Mouse (Mus musculus): ENCODE data around the gene Cdiptos. TPM values are rescaled to one million over a fixed set of nuclear protein-coding genes. Genes with fewer than 3 reads are reported as not detected.

Gene Cdiptos
- polyA plus RNA-seq, 1 experiment from 2014 or later, result 1.2 TPM

DNA sequence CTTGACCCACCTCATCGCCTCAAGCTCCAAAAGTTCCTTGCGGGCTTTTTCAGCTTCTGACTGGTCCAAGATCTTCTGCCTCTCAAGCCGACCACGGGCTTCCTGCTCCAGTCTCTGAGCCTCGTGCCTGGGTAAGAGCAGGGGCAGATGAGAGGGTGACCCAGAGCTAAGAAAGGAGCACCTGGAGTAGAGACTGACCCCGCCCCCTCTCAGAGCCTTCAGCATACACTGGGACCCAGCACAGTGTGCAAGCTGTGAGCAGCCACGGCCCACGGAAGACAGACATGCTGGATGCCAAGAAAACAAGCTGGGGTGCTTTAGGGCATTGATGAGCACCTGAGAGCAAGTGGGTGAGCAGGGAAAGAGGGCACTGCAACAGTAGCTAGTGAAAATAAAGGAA lies 12.9 kb upstream of the Cdiptos start:
- H3K9ac ChIP-seq (ENCODE audit: low read depth, low read length), result no peak overlapping the region
- peaks cover 3% of the 10 kb centered on the region; the same call in 1 of the 2 replicates for H3K4me1 ChIP-seq (ENCODE audit: control insufficient read depth, insufficient read depth, low read length)
- H3K27ac ChIP-seq (ENCODE audit: low read depth, low read length), result no peak overlapping the region
- no peaks in the 10 kb centered on the region for H3K27me3 ChIP-seq (ENCODE audit: control insufficient read depth, insufficient read depth, low read length)
- WGBS (ENCODE audit: insufficient replicate concordance), result 63% methylated on average over 8 of the region's 8 CpGs
- H3K4me3 ChIP-seq (ENCODE audit: low read depth, low read length), result no peak overlapping the region
- H3K36me3 ChIP-seq (ENCODE audit: control insufficient read depth, insufficient read depth, low read length), result no peaks in the 10 kb centered on the region
- ATAC-seq (replicated peaks; ENCODE audit: insufficient number of reproducible peaks, low FRiP score, low TSS enrichment), result no peak
- H3K4me2 ChIP-seq, result no peak overlapping the region
- H3K9me3 ChIP-seq (replicated peaks; ENCODE audit: control insufficient read depth, low read length), result no peaks in the 10 kb centered on the region

DNA sequence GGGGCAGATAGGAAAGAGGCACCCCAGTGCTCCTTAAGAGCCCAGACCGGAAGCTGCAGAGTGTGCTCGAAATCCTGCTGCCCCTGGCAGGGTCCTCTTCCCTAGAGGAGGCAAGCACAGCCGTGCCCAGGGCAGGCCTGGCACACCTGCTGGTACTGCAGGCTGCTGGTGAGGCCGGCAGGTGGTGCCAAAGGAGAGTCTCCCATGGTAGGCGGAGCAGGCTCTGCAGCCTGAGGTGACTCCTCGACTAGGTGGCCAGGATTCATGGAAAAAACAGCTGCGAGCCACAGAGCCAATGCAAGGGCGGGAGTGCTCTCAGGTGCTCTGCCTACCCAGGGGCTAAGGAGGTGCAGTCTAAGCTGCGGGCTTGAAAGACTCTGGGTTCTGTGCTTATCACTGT lies 10.4 kb upstream of the Cdiptos start:
- no peak overlapping the region for H3K4me3 ChIP-seq (ENCODE audit: low read depth, low read length)
- no peak overlapping the region for H3K9ac ChIP-seq (ENCODE audit: low read depth, low read length)
- 47% methylated on average over 9 of the region's 9 CpGs for WGBS (ENCODE audit: insufficient replicate concordance)
- peaks cover 3% of the 10 kb centered on the region; the same call in 1 of the 2 replicates for H3K4me1 ChIP-seq (ENCODE audit: control insufficient read depth, insufficient read depth, low read length)
- no peak for ATAC-seq (replicated peaks; ENCODE audit: insufficient number of reproducible peaks, low FRiP score, low TSS enrichment)
- H3K27ac ChIP-seq (ENCODE audit: low read depth, low read length), result no peak overlapping the region
- no peaks in the 10 kb centered on the region for H3K9me3 ChIP-seq (replicated peaks; ENCODE audit: control insufficient read depth, low read length)
- no peak overlapping the region for H3K4me2 ChIP-seq
- no peaks in the 10 kb centered on the region for H3K27me3 ChIP-seq (ENCODE audit: control insufficient read depth, insufficient read depth, low read length)
- H3K36me3 ChIP-seq (ENCODE audit: control insufficient read depth, insufficient read depth, low read length), result no peaks in the 10 kb centered on the region

DNA sequence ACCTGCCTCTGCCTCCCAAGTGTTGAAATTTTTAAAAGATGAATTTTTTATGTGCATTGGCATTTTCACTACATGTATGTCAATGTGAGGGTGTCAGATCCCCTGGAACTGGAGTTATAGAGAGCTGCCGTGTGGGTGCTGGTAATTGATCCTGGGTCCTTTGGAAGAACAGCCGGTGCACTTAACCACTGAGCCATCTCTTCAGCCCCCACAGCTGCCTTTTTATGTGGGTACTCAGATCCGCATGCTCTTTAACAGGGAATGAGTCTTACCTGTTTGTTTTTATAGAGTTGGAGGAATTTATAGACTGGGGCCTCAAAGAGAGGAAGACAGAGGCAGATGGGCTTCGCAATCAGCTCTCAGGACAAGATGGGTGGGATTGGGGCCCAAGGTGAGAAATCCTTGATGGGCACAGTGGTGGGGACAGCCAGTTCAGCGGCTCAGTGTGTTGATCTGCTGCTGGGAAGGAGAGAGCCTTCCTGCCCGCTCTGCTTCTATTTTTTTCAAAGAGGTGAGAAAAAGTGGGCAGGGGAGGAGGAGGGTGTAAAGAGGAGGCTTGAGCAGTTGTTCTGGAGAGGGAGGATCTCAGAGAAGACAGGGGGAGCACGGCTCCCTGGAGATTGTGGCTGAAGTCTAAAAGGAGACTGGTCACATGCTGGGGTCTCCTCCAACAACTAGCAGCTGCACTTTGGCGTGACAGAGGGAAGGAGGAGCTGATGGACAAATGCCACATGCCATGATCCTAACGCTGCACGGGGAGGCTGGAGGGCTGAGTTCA lies 9.0 kb upstream of the Cdiptos start:
- Histone ChIP-seq H3K9ac (ENCODE audit: low read depth, low read length) (0 out of 2 replicates have a peak overlapping the region, but pooled peaks have one; percentile 5), H3K4me3 (ENCODE audit: low read depth, low read length) (no peak overlapping the region), H3K9me3 (replicated peaks; ENCODE audit: control insufficient read depth, low read length) (no peaks in the 10 kb centered on the region), H3K4me1 (ENCODE audit: control insufficient read depth, insufficient read depth, low read length) (peaks cover 3% of the 10 kb centered on the region; the same call in 1 of the 2 replicates), H3K27ac (ENCODE audit: low read depth, low read length) (no peak overlapping the region), H3K4me2 (no peak overlapping the region), H3K36me3 (ENCODE audit: control insufficient read depth, insufficient read depth, low read length) (0 out of 2 replicates have a peak, but pooled peaks cover 2% of the 10 kb centered on the region), H3K27me3 (ENCODE audit: control insufficient read depth, insufficient read depth, low read length) (no peaks in the 10 kb centered on the region)
- 29% methylated on average over 10 of the region's 10 CpGs for WGBS (ENCODE audit: insufficient replicate concordance)
- no peak for ATAC-seq (replicated peaks; ENCODE audit: insufficient number of reproducible peaks, low FRiP score, low TSS enrichment)

DNA sequence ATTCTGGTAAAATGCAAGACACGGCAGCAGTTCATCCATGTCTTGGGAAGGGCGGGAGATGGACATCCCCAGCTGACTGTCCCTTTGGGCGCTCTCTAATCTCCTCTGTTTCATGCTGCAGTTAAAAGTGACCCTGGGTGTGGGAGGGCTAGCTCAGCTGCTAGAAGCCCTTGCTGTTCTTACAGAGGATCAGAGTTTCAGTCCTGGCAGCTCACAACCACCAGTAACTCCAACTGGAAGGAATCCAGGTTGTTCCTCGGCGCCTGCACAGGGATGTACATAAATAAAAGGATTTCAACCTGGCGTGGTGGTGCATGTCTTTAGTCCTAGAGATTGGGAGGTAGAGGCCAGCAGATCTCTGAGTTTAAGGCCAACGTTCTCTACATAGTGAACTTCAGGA lies 7.2 kb upstream of the Cdiptos start:
- Histone ChIP-seq H3K4me3 (ENCODE audit: low read depth, low read length) (no peak overlapping the region), H3K9me3 (replicated peaks; ENCODE audit: control insufficient read depth, low read length) (no peaks in the 10 kb centered on the region), H3K27me3 (ENCODE audit: control insufficient read depth, insufficient read depth, low read length) (no peaks in the 10 kb centered on the region), H3K36me3 (ENCODE audit: control insufficient read depth, insufficient read depth, low read length) (peaks cover 16% of the 10 kb centered on the region; the same call in 1 of the 2 replicates), H3K4me1 (ENCODE audit: control insufficient read depth, insufficient read depth, low read length) (peaks cover 3% of the 10 kb centered on the region; the same call in 1 of the 2 replicates), H3K9ac (ENCODE audit: low read depth, low read length) (no peak overlapping the region), H3K4me2 (no peak overlapping the region), H3K27ac (ENCODE audit: low read depth, low read length) (no peak overlapping the region)
- WGBS (ENCODE audit: insufficient replicate concordance), result 83% methylated on average over 7 of the region's 7 CpGs
- no peak for ATAC-seq (replicated peaks; ENCODE audit: insufficient number of reproducible peaks, low FRiP score, low TSS enrichment)

- no peak for ATAC-seq (replicated peaks; ENCODE audit: insufficient number of reproducible peaks, low FRiP score, low TSS enrichment)
- H3K36me3 ChIP-seq (ENCODE audit: control insufficient read depth, insufficient read depth, low read length), result peaks cover 17% of the 10 kb centered on the region; the same call in 1 of the 2 replicates
- peaks cover 6% of the 10 kb centered on the region; the same call in 1 of the 2 replicates for H3K4me1 ChIP-seq (ENCODE audit: control insufficient read depth, insufficient read depth, low read length)
- no peak overlapping the region for H3K4me3 ChIP-seq (ENCODE audit: low read depth, low read length)
- H3K27ac ChIP-seq (ENCODE audit: low read depth, low read length), result no peak overlapping the region
- WGBS (ENCODE audit: insufficient replicate concordance), result 65% methylated on average over 4 of the region's 4 CpGs
- H3K27me3 ChIP-seq (ENCODE audit: control insufficient read depth, insufficient read depth, low read length), result no peaks in the 10 kb centered on the region
- H3K4me2 ChIP-seq, result no peak overlapping the region
- H3K9ac ChIP-seq (ENCODE audit: low read depth, low read length), result no peak overlapping the region
- H3K9me3 ChIP-seq (replicated peaks; ENCODE audit: control insufficient read depth, low read length), result no peaks in the 10 kb centered on the region
These were observed 6.2 kb upstream of the Cdiptos start for GRCm38 (mm10) chr7:126982054-126982453.

DNA sequence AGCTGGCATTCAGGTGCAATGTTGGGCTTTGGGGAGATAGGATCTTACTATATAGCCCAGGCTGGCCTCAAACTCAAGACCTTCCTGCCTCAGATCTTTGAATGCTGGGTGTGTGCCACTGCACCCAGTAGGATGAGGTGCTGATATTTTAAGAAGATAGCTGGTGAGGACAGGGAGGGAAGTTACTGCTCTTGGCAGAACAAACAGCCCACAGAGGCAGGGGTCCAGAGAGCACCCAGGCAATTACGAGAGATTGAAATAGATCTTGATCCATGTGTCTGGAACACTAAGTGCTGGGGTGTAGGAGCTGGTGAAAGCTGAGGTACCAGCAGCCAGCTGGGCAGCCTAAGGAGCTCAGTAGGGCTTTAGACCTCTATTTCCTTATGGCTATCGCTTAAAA lies 5.7 kb upstream of the Cdiptos start:
- 79% methylated on average over 2 of the region's 2 CpGs for WGBS (ENCODE audit: insufficient replicate concordance)
- ATAC-seq (replicated peaks; ENCODE audit: insufficient number of reproducible peaks, low FRiP score, low TSS enrichment), result no peak
- Histone ChIP-seq H3K27me3 (ENCODE audit: control insufficient read depth, insufficient read depth, low read length) (no peaks in the 10 kb centered on the region), H3K4me1 (ENCODE audit: control insufficient read depth, insufficient read depth, low read length) (peaks cover 7% of the 10 kb centered on the region; the same call in 1 of the 2 replicates), H3K36me3 (ENCODE audit: control insufficient read depth, insufficient read depth, low read length) (peaks cover 17% of the 10 kb centered on the region; the same call in 1 of the 2 replicates), H3K9ac (ENCODE audit: low read depth, low read length) (no peak overlapping the region), H3K9me3 (replicated peaks; ENCODE audit: control insufficient read depth, low read length) (no peaks in the 10 kb centered on the region), H3K4me3 (ENCODE audit: low read depth, low read length) (no peak overlapping the region), H3K27ac (ENCODE audit: low read depth, low read length) (no peak overlapping the region), H3K4me2 (no peak overlapping the region)

DNA sequence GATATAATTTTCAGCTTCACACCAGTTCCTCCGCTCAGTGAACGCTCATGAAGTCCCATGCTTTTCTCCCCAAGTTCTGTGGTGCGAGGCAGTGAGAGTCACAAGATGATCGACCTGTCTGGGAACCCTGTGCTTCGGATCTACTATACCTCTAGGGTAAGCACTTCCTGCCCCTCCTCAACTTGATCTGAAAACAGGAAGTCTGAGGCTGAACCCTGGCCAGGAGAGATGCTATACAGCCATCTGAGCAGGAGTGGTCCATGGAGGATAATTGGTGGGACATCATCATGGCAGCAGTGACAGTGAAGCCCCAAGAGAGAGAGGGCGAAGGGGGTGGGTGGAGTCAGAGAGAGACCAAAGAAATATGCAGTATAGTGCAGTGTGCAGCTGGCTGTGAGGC lies 2.9 kb upstream of the Cdiptos start:
- Histone ChIP-seq H3K27ac (ENCODE audit: low read depth, low read length) (no peak overlapping the region), H3K4me3 (ENCODE audit: low read depth, low read length) (no peak overlapping the region), H3K9ac (ENCODE audit: low read depth, low read length) (no peak overlapping the region), H3K4me2 (no peak overlapping the region), H3K27me3 (ENCODE audit: control insufficient read depth, insufficient read depth, low read length) (no peaks in the 10 kb centered on the region), H3K9me3 (replicated peaks; ENCODE audit: control insufficient read depth, low read length) (no peaks in the 10 kb centered on the region), H3K36me3 (ENCODE audit: control insufficient read depth, insufficient read depth, low read length) (peaks cover 17% of the 10 kb centered on the region; the same call in 1 of the 2 replicates), H3K4me1 (ENCODE audit: control insufficient read depth, insufficient read depth, low read length) (peaks cover 5% of the 10 kb centered on the region)
- ATAC-seq (replicated peaks; ENCODE audit: insufficient number of reproducible peaks, low FRiP score, low TSS enrichment), result no peak
- 84% methylated on average over 6 of the region's 6 CpGs for WGBS (ENCODE audit: insufficient replicate concordance)

DNA sequence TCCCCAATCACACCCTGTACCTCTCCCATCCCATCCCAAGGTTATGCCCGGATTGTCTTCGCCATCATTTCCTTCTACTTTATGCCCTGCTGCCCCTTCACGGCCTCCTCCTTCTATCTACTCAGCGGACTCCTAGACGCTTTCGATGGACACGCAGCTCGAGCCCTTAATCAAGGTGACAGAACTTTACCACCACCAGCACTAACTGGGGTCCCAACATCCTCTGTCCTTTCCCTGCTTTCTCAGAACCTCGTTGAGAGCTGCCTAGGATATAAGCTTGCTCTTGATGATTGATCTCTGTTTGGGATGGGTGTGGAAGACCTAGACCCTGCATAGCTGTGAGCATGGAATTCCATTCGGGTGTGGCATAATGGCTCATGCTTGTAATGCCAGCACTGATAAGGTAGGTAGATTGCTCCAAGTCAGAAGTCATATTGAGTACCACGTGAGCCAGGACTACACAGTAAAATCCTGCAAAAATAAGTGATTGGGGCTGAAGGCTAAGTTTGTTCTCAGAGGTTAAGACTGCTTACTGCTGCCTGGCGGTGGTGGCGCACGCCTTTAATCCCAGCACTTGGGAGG lies 1.1 kb upstream of the Cdiptos start:
- Histone ChIP-seq H3K27ac (ENCODE audit: low read depth, low read length) (no peak overlapping the region), H3K4me3 (ENCODE audit: low read depth, low read length) (peak overlapping the region; percentile 91), H3K36me3 (ENCODE audit: control insufficient read depth, insufficient read depth, low read length) (peaks cover 17% of the 10 kb centered on the region; the same call in 1 of the 2 replicates), H3K4me1 (ENCODE audit: control insufficient read depth, insufficient read depth, low read length) (peaks cover 5% of the 10 kb centered on the region), H3K4me2 (peak overlapping the region; percentile 92), H3K27me3 (ENCODE audit: control insufficient read depth, insufficient read depth, low read length) (no peaks in the 10 kb centered on the region), H3K9ac (ENCODE audit: low read depth, low read length) (peak overlapping the region; percentile 98), H3K9me3 (replicated peaks; ENCODE audit: control insufficient read depth, low read length) (no peaks in the 10 kb centered on the region)
- no peak for ATAC-seq (replicated peaks; ENCODE audit: insufficient number of reproducible peaks, low FRiP score, low TSS enrichment)
- WGBS (ENCODE audit: insufficient replicate concordance), result 25% methylated on average over 14 of the region's 14 CpGs

DNA sequence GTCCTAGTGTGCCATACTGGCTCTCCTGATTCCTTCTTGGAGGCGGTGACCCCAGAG lies 177 bp downstream of the Cdiptos start, which contains the start of gene Cdipt:
TSS of gene Cdipt (plus strand) at position 22 of the 57 bp plus-strand sequence.
- Histone ChIP-seq H3K9me3 (replicated peaks; ENCODE audit: control insufficient read depth, low read length) (no peaks in the 10 kb centered on the region), H3K27ac (ENCODE audit: low read depth, low read length) (peak within 1 kb of the TSS; percentile 94), H3K9ac (ENCODE audit: low read depth, low read length) (peak within 1 kb of the TSS; percentile 98), H3K4me1 (ENCODE audit: control insufficient read depth, insufficient read depth, low read length) (peaks cover 5% of the 10 kb centered on the region), H3K27me3 (ENCODE audit: control insufficient read depth, insufficient read depth, low read length) (no peaks in the 10 kb centered on the region), H3K36me3 (ENCODE audit: control insufficient read depth, insufficient read depth, low read length) (peaks cover 17% of the 10 kb centered on the region; the same call in 1 of the 2 replicates), H3K4me2 (peak within 1 kb of the TSS; percentile 92), H3K4me3 (ENCODE audit: low read depth, low read length) (peak within 1 kb of the TSS; percentile 91)
- 10% methylated on average over 1 of the region's 1 CpGs for WGBS (ENCODE audit: insufficient replicate concordance)
- ATAC-seq (replicated peaks; ENCODE audit: insufficient number of reproducible peaks, low FRiP score, low TSS enrichment), result no peak

Measured in heart, embryonic 11.5 days (tissue).